Mouse (Mus musculus) ZHBTc4 (cell line): ENCODE data around the gene Men1.

Experiments used
- DNase-seq: peaks from one replicate; pipeline ENCODE4 v3.0.0-alpha.2; 2011; ENCODE audit warnings: low read depth, low spot score

Men1 gene

GRCm38 (mm10) chr19:6390251-6390650 lies 55.5 kb downstream of the Men1 start:
- DNase-seq = no peak
